Mouse (Mus musculus) adrenal gland, postnatal 25 days (tissue): ENCODE data around the gene Ndufaf2. TPM values are rescaled to one million over a fixed set of nuclear protein-coding genes. Genes with fewer than 3 reads are reported as not detected.

Source experiments
- DNase-seq: peaks from one replicate; pipeline ENCODE4 v3.0.0; 2021; ENCODE audit warnings: mixed read lengths
- long read RNA-seq: library from polyadenylated mRNA; stranded (forward); transcript quantifications from one replicate; pipeline ENCODE4 v2.0.0, GENCODE M21; 2021
- total RNA-seq: library from RNA; stranded (reverse); gene quantifications from 2 replicates; pipeline ENCODE4 v1.2.3, GENCODE M21; 2021

The Ndufaf2 gene
- 31.7 and 46.4 TPM in 2 replicates for total RNA-seq
- long read RNA-seq, transcript Ndufaf2-201 (4 exons, 678 nt): major isoform, 7 of 18 reads
- long read RNA-seq, partial matches to known transcripts: 0 of 18 reads
- long read RNA-seq, other reads (novel, unspliced or antisense): 10 of 18 reads

DNA sequence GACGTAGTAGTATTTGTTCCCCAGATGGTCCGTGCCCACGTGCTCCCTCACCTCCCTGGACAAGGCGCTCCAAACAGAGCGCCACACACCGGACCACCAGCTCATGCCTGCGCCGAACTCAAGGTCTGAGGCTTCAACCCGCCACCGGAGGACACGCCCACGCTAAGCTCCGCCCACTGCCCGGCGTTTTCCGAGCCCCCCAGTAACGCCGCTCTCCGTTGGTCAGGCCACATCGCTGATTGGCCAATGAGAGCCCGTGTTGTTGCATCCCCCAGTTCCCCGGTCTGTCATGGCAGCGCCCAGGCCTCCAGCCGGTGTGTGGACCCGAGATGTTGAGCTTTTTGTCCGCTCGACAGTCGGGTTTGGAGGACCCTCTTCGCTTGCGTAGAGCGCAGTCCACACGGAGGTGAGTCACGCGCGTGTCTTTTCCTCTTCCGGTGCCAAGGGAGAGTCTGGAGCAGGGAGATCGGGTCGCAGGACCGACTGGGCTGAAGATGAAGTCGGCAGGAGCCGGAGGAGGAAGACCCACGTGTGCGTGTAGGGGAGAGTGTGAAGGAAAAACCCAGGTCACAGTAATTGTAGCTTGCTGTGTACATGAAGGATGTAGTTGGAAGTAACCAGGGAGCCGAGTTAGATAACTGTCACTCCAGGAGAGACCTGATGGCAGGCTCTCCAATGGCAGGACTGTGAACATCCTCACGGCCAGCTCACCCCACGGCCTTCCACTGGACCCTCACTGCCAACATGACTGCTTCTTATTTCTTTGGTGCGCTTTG, at the start of gene Ndufaf2, which contains the start of gene Ercc8:
Gene Ndufaf2 (minus strand): TSS at position 159 of the 776 bp plus-strand sequence.
Gene Ercc8 (plus strand): TSS at position 267 of the 776 bp plus-strand sequence.
- peak; percentile 97 for DNase-seq

DNA sequence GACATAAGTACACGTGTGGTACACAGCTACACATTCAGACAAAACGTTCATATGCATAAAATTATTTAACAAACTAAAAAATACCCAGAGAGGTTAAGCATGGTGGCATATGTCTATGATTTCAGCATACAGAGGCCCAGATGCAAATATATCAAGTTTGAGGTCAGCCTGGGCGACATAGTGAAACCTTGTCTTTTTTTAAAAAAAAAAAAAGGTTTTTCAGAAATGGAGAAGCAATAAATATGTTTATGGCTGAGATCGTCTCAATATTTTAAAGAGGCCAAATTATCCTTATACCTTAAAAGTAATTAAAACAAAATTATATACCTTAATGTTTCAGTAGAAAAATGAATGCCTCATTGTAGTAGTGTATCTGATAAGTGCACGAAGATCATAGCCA, 49.7 kb upstream of the Ndufaf2 start:
- no peak for DNase-seq

DNA sequence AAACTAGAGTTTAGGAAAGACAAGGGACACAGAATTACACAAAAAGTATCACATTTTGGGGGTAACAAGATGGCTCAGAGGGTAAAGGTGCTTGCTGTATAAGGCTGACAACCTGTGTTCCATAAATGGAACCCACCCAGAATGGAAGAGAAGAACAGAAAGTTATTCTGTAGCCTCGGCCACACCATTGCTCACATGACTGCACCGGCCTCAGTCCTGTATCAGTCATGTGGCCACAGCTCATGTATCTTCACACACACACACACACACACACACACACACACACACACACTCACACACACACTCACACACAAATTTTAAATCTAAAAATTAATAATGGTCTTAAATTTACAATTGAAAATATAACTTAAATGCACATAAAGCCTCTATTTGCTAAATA, 49.0 kb upstream of the Ndufaf2 start:
- no peak for DNase-seq

DNA sequence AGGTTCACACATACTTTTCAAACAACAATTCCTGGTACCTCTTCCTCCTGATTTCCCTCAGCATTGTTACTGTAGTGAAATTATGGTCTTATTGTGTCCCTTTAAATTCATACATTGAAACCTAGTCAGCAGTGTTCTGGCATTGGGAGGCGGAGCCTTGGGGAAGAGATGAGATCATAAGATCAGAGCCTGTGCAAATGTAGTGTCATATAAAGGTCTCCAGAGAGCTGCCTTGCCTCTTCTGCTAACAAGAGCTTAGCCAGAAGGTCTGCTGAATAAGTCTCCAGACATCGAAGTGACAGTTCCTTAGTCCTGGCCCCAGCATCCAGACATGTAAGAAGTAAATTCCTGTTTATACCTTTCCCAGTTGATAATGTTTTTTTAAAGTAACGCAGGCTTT, 46.4 kb upstream of the Ndufaf2 start:
- DNase-seq: no peak

DNA sequence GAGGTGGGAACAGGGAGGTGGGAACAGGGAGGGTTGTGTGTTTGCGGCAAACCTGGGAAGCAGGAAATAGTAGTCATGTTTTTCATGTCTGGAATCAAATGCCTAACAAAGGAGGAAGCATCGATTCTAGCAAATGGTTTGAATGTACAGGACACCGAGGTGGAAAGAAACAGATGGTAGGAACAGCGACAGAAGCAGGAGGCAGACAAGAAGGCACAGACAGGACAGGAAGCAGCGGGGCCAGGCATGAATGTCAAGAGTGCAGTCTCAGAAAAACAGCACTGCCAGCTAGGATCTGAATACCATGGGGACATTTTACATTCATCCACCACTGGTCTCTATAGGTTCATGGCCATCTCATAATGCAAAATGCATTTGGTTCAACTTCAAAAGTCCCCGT, 37.1 kb upstream of the Ndufaf2 start:
- DNase-seq: no peak

DNA sequence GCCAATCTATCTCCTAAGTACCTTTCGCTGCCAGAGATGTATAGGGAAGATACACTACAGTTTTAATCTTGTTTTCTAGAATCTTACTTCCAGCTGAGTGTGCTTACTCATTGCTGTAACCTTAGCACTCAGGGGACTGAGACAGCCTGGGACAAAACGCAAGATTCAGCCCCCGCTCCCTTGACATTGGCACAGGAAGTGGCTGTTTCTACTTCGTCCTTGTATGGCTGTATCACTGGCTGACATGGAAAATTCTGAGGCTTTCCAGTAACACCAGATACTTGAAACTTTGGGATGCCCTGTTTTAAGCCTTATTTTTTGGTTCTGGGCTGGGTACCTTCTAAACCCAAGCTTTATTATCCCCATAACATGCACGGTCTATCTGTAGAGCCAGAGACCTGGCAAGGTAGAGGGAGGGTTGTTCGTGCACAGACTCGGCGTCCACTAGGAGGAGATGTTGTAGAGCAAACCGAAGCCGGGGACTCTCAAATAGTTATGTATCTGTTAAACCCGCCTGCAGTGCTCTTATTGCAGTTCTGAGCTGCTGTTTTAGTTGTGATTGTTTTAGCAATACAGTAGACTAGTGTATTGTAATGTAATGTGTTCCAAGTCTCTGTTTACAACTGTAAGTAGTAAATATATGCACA, 32.8 kb upstream of the Ndufaf2 start:
- peak; percentile 41 for DNase-seq

DNA sequence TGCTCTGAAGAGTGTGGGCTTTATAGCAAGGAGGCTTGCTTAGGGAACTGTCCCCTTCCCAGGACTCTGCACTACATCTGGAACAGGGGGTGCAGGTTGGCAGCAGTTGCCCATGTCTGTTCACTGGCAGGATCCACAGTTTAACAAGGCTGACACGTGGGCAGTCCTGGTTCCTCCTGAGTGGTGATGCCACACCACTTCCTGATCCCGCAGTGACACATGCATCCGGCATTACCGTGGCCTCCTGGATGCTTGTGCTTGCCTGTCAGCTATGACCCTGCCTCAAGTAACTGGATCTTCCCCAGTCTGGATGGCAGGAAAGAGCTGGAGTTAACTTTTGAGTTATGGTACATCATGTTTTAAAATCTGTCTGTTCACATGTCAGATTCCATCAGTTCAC, 29.6 kb upstream of the Ndufaf2 start:
- DNase-seq: no peak

DNA sequence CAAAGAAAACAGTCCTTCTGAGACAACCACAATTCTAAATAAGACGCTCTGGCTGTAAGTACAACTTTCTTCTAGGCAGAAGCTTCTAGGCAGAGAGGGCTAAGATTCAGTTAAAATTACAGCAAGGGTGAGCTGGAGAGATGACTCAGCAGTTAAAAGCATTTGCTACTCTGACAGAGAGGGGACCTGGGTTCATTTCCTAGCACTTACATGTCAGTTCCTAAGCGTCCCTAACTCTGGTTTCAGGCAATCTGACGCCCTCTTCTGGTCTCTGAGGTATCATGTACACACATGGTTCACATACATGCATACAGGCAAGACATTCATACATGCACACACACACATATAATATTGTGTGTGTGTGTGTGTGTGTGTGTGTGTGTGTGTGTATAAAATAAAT, 27.1 kb upstream of the Ndufaf2 start:
- no peak for DNase-seq

DNA sequence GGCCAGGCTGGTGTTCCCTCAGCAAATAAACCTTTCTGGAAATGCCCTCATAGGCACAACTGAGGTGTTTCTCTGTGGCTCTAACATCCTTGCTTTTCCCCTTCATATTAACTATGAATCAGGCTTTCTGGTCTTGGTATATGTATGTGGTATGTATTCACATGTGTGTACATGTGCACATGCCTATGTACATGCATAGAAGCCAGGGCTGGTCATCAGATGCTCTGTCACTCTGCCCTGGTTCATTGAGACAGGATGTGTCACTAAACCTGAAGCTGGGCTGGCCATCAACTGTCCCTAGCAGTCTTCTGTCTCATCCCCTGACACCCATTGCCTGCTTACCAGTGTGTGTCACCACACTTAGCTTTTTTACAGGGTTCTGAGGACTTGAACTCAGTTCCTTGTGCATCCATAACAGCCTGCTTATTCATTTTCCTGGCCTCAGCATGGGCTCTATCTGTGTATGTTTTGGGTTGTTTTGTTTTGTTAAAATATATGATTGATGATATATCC, 26.4 kb upstream of the Ndufaf2 start:
- no peak for DNase-seq

DNA sequence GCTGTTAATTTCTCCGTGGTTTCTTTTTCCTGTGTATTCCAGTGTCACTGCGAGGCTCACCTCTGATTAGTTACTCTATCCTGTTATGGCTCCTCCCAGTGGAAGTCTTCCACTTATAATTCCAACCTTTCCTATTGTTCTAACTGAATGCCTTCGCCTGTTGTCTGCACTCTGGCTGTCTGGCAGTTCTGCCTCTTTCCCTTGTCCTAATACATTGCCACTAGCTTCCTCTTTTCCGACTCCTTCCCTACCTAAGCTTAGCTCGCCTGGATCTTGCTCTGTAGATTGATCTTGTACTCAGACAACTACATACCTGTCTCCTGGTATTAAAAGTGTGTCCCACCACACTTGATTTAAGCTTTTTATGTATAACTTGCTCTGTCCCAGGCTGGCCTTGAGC, 22.4 kb upstream of the Ndufaf2 start:
- DNase-seq: no peak

DNA sequence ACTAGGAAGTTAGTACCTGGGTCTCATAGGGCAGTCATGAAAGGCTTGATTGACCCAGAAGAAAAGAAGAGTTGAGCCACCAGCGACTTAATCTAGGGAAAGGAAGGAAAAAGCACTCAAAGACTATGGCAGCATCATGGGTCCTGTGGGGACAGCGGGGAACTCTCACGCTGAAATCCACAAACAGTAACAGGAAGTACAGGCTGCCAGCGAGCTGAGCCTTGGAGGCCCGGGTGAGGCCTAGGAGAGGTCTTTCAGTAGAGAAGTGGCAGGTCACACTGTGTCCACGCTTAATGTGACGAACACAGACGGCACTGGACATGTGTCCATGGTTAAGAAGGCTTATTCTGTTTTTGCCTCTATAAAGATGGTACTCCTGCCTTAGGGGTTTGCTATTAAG, 21.2 kb upstream of the Ndufaf2 start:
- DNase-seq: no peak

DNA sequence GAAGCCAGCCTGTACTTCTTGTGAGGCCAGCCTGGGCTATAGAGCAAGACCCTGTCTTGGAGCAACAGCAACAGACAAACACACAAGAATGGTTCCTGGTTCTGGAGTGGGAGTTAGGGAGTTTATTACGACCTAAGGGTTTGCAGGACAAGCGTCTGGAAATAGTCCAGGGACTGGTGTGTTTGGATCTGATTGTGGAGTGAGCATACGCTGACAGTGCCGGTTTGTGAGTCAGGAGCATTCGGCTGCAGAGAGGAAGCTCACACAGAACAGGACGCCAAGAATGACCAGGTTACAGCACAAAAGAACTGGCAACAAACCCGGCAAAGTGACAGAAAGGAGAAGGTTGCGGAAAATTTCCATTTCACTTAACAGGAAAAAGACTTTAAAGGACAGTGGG, 12.1 kb upstream of the Ndufaf2 start:
- no peak for DNase-seq

DNA sequence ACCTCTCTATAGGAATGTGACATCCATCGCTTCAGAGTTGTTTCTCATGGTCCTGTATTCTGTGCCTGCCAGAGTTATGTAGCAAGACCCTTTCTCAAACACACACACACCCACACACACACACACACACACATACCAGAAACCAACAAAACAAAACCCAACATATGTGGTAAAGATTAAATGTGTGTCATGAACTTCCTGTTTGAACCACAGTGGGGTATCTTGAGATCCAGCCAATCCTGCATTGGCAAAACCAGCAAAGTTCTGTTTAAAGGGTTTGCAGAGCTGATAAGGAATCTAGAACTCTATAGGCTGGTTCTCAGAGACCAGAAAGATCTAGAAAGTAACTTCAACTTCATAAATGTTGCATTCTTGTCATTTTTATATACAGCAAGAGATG, 11.6 kb upstream of the Ndufaf2 start:
- no peak for DNase-seq

DNA sequence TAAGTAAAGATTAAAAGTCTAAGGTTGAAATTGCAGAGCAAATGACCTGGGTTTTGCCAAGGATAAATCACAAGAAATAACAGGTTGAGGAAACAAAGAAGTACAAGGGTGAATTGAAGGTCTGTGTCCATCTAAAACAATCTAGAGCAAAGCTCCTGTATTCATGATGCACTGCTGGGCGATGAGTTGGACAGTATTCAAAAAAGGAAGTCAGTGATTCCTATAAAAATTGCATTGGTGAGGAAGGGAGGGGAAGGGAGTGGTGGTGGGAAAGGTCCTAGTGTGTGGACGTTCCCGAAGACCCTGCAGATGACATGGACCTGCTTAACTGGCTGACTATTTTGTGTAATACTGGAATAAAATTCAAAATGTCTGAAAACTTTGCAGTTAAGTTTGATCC, 6.2 kb upstream of the Ndufaf2 start:
- DNase-seq: no peak

DNA sequence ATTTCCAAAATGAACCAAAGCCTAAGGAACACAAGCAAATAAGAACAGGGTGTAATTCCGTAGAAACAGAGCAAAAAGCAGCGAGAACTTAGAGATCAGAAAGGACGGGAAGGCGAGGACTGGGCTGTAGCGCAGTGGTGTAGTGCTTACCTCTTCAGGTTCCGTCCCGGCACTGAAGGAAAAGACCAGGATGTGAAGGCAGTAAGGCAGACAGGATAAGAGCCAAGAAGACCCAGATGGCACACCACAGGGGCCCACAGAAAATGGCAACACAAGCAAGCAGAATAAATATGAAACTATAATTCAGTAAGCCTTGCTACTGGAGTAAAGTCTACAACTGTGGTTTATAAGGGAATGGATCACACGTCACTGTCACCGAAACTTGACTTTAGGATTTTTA, 5.5 kb upstream of the Ndufaf2 start:
- no peak for DNase-seq

DNA sequence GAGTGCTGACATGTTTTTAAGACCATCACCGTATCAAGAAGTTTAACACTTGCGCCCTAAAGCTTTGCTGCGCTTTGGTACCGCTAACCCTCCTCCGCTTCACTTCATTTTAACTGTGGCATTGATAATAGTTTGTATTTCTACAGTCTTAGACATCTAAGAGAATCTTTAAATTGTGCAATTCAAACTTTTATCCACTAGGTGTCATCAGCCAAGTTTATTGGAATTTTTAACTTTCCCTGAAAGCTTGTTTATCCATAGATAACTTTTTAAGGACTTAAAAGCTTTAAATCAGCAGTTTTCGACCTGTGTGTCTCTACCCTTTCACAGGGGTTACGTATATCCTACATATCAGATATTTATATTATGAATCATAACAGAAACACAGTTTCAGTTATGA, 1.5 kb upstream of the Ndufaf2 start:
- DNase-seq: no peak

DNA sequence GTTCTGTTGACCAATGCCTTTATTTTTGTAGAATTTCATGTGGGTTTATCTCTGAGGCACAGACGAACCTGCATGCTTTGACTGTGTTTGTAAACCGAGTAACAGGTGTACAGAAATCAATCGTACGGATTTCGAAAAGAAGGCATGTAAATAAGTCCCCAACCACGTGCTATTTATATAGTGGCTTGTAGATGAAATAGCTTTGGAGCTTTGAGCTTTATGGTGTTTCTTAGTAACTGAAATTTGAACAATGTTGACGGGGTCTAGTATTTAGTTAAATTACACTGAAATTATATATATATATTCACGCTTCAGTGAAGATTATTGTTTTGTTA, 785 bp upstream of the Ndufaf2 start:
- no peak for DNase-seq

DNA sequence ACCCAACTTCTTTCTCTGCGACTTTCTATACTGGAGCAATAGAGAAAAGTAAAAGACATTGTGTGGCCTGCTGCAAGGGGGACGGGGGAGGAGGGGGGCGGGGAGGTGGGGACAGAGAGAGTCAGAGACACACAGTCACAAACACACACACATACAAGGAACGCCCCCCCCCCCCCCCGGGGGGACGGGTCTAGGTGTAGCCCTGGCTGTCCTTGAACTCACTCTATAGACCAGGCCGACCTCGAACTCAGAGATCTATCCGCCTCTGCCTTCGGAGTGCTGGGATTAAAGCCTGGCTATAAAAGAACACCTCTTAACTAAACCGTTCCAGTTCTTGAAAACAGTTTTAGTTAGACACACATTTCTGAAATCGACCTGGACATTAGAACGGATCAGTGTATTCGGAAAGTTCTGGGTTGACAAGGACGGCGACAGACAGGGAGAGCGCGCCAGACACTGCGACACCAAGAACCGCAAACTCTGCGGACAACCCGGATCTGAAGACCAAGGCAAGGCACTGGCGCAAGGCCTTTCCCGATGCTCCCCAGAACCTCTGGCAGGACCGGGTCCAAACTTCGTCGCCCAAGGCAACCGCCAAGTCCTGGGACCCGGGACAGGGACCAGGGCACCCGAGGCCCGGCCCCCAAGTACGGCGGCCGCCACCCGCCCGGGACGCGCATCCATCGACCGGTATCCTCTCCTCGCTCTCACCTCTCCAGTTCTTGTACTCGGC, 525 bp downstream of the Ndufaf2 start:
- peak; percentile 39 for DNase-seq

DNA sequence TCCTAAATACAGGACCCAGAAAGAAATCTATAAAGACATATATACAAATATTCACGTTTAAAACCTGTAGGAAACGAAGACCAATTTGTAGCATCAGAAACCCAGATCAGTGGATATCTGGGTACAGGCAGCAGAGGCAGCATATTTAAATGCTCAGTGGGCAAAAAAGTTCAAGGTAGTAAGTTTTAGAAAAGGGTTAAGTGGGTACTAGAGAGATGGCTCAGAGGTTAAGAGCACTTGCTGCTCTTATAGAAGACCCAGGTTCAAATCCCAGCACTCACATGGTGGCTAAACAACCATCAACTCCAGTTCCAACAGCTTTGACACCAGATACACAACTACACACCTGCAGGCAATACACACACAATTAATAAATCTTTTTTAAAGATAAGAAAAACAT, 1.3 kb downstream of the Ndufaf2 start:
- DNase-seq: no peak

DNA sequence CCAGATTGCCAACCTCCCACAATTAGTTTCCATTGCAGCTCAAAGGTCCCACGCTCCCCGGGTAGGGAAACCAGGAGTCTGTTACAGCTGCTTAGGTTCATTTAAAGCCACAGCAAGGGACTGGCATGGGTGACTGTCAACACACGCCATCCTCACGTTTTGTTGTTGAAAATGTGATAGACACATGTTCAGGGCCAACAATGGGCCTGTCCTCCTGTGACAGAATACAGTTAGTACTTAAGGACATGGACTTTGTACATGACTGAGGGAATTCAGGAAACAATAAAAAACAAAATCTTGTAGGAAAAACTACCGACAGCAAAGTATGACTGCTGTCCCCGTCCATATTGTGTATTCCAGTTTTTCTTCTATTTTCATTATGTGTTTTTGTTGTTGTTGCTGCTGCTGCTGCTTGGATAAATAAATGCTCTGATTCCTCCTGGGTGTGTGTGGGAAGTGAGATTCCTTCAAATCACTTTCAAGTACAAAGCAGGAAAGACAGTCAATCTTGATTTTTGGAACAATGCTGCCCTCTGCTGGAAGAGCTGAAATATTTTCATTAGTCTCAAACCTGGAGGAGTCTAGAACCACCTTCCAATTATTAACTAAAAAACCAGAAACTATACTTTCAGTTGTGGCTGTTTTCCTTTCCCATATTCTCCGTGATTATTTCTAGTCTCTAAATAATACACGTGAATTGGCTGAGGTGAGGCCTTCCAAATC, 5.6 kb downstream of the Ndufaf2 start:
- peak; percentile 20 for DNase-seq

DNA sequence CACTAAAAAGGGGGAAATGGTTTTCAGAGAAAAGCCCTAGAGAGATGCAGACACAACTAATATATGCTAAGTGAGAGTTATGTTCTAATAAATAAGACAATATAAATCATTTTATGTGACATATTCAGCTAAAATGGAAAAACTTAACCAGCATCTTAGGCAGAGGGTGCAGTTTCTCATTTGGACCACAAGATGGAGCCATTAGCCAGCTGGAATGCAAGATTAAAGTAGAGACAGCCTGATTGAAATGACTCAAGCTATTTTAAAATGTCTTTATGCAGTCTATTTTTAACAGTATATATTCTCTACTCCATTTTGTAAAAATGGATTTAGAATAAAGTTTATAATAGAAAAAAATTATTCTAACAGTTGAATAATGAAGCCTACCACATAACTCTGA, 6.6 kb downstream of the Ndufaf2 start:
- DNase-seq: no peak

DNA sequence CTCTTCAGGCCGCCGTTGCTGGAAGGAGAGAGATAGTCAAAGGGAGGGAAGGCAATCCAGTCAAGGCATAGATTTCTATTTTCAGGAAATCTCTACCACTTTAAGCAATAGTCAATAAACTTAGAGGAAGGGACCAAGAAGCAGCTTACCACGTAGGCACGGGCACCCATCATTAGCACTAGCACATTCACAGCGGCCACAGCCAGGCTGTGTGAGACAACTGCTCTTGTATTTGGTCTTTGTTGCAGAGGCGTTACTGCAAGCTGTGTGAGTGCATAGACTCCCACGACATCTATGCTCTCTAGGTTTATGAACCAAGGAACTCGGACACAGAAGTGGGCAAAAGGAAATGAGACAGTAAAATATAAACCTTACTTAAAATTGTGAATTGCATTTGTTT, 14.3 kb downstream of the Ndufaf2 start:
- DNase-seq: no peak
